Mouse (Mus musculus): ENCODE results near the gene Folr2.

Gene Folr2

DNA sequence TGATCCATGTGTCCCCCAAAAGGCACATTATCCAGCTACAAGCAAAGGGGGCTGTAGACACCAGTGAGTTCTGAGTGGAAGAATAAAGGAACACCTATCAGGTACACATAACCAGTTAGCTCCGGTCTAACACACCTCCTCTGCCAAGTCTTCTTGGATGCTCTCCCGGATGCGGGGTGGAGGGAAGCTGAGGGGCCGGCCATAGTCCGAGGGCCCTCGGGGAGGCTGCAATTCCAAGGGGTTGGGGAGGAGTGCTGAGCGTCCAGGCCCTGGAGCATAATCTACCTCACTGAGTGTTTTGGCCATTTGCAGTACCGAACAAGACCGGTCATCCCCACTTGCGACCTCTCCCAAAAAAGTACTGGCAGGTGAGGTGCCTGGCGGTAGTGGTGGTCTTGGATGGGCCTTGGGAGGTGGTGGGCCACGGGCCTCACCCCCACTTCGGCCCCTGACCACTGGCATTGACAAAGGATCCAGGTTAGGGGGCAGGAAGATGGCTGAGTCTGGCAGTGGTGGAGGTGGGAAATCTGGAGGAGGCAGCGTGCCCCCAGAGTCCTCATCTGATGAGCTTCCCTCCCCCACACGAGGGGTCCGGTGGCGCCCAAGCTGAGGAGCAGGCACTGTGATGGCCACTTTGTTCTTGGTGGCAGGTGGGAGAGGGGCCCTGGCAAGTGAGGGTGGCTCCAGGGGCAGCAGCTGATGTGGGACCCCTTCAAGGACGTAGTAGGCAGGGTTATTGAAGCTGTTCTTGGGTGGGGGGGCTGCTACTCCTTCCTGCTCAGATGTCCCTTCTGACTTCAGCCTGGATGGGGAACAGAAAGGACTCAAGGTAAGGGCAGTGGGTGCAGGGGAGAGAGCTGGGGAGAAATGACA lies 33.0 kb downstream of the Folr2 start:
- no peak for DNase-seq (ENCODE audit: low read depth, low spot score)

DNA sequence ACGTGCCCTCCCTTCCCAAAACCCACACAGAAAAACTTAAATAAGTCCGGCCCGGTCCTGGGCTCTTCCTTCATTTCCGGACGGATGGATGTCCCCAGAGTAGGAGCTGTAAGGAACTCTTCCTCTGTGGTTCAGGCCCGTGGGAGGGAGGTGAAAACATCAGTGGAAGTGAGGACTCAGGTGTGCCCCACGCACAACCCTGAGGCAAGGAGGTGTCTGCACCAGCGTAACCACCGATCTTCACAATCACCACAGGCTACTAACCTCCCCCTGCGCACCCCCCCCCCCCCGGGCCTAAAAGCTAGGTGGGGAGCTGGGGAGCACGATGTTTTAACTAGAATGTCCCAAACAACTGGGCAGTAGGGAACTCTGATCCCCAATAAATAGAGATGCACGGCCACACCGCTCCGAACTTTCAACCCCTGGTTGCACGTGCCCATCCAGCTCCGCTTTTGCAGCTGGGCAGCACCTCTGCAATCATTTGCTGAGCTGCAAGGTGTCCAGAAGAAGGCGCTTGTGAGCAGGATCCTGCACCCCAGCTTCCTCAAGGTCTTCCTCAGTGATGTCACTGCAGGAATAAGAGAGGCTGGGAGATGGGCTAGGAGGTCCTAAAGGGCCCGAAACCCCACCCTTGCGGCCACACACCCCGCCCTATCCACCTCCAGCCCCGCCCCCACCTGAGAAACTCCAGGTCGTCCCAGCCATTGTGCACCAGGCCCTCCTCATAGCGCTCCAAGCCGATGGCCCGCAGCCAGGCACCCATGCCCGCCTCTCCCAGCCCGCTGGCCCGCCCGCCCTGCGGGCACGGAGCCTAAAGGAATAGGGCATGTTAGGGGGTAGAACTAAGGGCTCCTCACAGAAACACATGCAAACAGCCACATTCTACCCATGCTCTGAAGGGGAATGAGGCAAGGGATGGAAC lies 33.9 kb downstream of the Folr2 start:
- DNase-seq (ENCODE audit: low read depth, low spot score): peak; percentile 45

- no peak for DNase-seq (ENCODE audit: low read depth, low spot score)
Observed at GRCm38 (mm10) chr7:101821571-101822501, 35.2 kb downstream of the Folr2 start.

GRCm38 (mm10) chr7:101820295-101821030 lies 36.5 kb downstream of the Folr2 start:
- peak; percentile 10 for DNase-seq (ENCODE audit: low read depth, low spot score)

DNA sequence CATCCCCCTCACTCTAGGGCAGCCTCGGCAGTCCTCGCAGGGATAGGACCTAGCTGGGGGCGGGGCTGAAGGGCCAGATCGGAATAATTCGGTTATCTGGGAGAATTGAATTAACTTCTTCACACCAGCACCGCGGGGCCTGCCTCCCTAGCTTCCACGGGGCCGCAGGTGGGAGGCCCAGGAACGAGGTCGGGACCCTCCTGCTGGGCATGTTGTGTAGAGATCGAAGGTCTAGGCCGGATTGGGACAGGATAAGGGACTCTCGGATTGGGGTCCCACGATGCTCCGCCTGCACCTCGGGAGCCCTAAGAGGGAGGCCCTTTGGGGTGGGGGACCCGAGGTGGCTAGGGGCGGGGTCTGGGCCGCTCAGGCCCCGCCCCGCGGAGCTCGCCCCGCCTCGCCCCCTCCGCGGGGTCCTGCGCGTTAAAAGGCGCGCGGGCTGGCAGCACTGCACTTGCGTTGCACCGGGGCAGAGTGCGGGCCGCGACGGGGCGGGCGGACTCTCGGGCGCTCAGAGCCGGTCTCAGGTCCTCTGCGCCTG lies 39.1 kb downstream of the Folr2 start, which contains the start of gene Phox2a:
Gene Phox2a (plus strand): TSS at position 453 of the 541 bp plus-strand sequence.
- no peak for DNase-seq (ENCODE audit: low read depth, low spot score)

Measured in brain, adult 2 months (tissue).